Mouse (Mus musculus) T-helper 1 cell (primary cell): ENCODE data around the gene Lsm12.

Source experiments
- in situ Hi-C: fragments of 300-600 bp; cut with MboI, MseI; formaldehyde crosslinking; loops from one replicate; pipeline ENCODE4 v1.15.1; 2025; ENCODE audit warnings: high pct_unique_total_duplicates

Lsm12 gene

GRCm38 (mm10) chr11:102184646-102185495, at the start of gene Lsm12:
TSS of gene Lsm12 (minus strand) at chr11:102185296.
- in situ Hi-C loops, result no loop called here

GRCm38 (mm10) chr11:102230006-102230741, 45.1 kb upstream of the Lsm12 start, which contains the start of gene Hdac5:
TSS of gene Hdac5 (minus strand) at chr11:102230166.
- in situ Hi-C loops, result no loop called here

GRCm38 (mm10) chr11:102229331-102229953, 44.3 kb upstream of the Lsm12 start:
- in situ Hi-C loops, result no loop called here

- in situ Hi-C loops, result no loop called here
These were observed 43.7 kb upstream of the Lsm12 start for GRCm38 (mm10) chr11:102228646-102229268.

GRCm38 (mm10) chr11:102228191-102228545, 43.1 kb upstream of the Lsm12 start:
- in situ Hi-C loops, result no loop called here

- in situ Hi-C loops, result no loop called here
These were observed 42.4 kb upstream of the Lsm12 start for GRCm38 (mm10) chr11:102227270-102228190.

GRCm38 (mm10) chr11:102226067-102226978, 41.2 kb upstream of the Lsm12 start:
- in situ Hi-C loops, result no loop called here

- in situ Hi-C loops, result no loop called here
These were observed 40.1 kb upstream of the Lsm12 start for GRCm38 (mm10) chr11:102225221-102225620.

GRCm38 (mm10) chr11:102224686-102225085, 39.6 kb upstream of the Lsm12 start:
- in situ Hi-C loops, result no loop called here

- in situ Hi-C loops, result no loop called here
These were observed 38.1 kb upstream of the Lsm12 start for GRCm38 (mm10) chr11:102223166-102223565.

- in situ Hi-C loops, result no loop called here
These were observed 36.9 kb upstream of the Lsm12 start for GRCm38 (mm10) chr11:102221954-102222351.

GRCm38 (mm10) chr11:102221243-102221953, 36.3 kb upstream of the Lsm12 start:
- in situ Hi-C loops, result no loop called here

GRCm38 (mm10) chr11:102220451-102220850, 35.4 kb upstream of the Lsm12 start:
- in situ Hi-C loops, result no loop called here

- in situ Hi-C loops, result no loop called here
These were observed 34.9 kb upstream of the Lsm12 start for GRCm38 (mm10) chr11:102219994-102220346.

GRCm38 (mm10) chr11:102219247-102219993, 34.3 kb upstream of the Lsm12 start:
- in situ Hi-C loops, result no loop called here

- in situ Hi-C loops, result no loop called here
These were observed 33.7 kb upstream of the Lsm12 start for GRCm38 (mm10) chr11:102218783-102219182.

GRCm38 (mm10) chr11:102217876-102218430, 32.9 kb upstream of the Lsm12 start:
- in situ Hi-C loops, result no loop called here

GRCm38 (mm10) chr11:102217396-102217795, 32.3 kb upstream of the Lsm12 start:
- in situ Hi-C loops, result no loop called here
